Mouse (Mus musculus): ENCODE data around the gene 1700003H04Rik. TPM values are rescaled to one million over a fixed set of nuclear protein-coding genes. Genes with fewer than 3 reads are reported as not detected.

The 1700003H04Rik gene
- polyA plus RNA-seq (2016; fragmentation: Nextera tagmentation; extraction: Ambion mirVana): not detected in 2 replicates

DNA sequence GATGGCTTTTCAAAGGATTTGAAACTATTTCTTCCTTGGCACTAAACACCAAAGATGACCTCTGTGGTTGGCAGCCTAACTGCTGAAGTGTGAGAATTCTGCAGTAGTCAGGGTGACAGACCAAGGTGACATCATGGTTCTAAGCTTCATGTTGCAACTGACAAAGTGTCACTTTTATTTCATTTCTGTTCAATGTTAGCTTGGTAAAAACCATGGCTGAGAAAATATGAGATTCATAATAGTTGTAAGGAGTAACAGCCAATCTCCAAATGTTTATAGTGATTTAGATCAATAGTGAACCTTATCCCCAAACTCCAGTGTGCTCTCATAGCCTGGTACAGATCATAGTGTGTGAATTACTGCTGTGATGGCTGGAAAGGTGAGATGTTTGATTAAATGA is at the start of gene 1700003H04Rik:
Gene 1700003H04Rik (minus strand): TSS at position 101 of the 400 bp plus-strand sequence.
- Histone ChIP-seq H3K36me3 (replicated peaks) (no peaks in the 10 kb centered on the region), H3K4me1 (no peaks in the 10 kb centered on the region), H3K27me3 (replicated peaks; ENCODE audit: low read depth, poor library complexity, severe bottlenecking) (no peaks in the 10 kb centered on the region), H3K9me3 (no peaks in the 10 kb centered on the region), H3K4me3 (no peak within 1 kb of the TSS), H3K27ac (replicated peaks) (no peak within 1 kb of the TSS)
- no peak for DNase-seq (ENCODE audit: low spot score)

DNA sequence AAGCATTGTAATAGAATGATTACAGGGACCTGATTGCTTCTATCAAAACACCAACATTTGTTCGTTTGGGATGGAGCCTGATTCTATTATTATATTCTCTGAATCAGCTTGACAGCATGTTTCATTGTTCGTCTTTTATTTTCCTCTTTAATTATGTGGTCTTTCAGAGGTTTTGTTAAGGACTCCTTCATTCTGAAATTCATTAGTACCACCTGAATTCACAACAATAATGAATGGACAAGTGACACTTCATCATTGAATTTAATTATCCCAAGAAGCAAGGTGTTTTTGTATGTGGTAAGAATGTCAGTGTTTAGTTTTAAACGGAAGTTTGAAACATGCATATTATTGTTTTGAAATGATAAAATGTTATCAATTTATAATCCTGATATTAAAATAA is 42.1 kb upstream of the 1700003H04Rik start:
- no peak for DNase-seq (ENCODE audit: low spot score)
- no peak overlapping the region for H3K4me3 ChIP-seq
- H3K9me3 ChIP-seq: no peaks in the 10 kb centered on the region
- no peaks in the 10 kb centered on the region for H3K4me1 ChIP-seq
- no peaks in the 10 kb centered on the region for H3K27me3 ChIP-seq (replicated peaks; ENCODE audit: low read depth, poor library complexity, severe bottlenecking)
- WGBS: 65% methylated on average over 3 of the region's 3 CpGs
- H3K27ac ChIP-seq (replicated peaks): no peak overlapping the region
- H3K36me3 ChIP-seq (replicated peaks): no peaks in the 10 kb centered on the region

DNA sequence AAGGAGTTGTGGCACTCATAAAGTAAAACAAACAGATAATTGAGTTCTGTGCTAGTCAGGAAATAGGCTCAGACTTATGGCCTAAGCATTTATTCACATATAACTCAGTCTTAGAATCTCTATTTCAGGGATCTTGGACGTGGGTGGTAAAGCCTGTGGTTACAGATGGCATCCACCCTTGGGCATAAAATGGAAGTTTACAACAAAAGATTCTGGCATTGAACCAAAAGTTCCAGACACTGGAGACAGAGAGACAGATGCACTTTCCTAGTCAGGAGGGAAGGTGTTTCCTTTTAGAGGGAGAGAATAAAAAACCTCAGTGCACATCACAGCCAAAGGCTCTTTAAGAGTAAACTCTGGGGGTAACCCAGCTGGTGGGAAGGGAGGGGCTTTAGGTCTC is 32.4 kb upstream of the 1700003H04Rik start:
- Histone ChIP-seq H3K4me3 (no peak overlapping the region), H3K9me3 (0 out of 2 replicates have a peak, but pooled peaks cover 4% of the 10 kb centered on the region), H3K27me3 (replicated peaks; ENCODE audit: low read depth, poor library complexity, severe bottlenecking) (no peaks in the 10 kb centered on the region), H3K27ac (replicated peaks) (no peak overlapping the region), H3K4me1 (no peaks in the 10 kb centered on the region), H3K36me3 (replicated peaks) (no peaks in the 10 kb centered on the region)
- WGBS: 73% methylated on average over 1 of the region's 1 CpGs
- no peak for DNase-seq (ENCODE audit: low spot score)

DNA sequence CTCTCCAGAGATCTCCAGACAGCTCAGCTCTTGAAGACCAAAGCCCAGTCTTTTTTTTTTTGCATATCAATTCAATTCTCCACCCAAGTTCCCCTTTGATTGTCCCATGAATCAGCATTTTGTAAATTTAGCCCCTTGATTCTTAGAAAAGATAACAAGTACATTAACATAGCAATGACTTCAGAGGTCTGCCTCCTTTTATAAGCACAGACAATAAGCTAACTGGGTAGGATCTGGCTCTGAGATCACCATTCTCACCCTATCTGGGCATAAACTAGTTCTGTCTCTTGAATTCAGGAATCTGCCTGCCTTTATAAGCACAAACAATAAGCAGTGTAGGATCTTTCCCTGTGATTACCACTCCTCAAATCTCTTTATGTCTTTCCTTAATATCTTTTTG is 29.1 kb upstream of the 1700003H04Rik start:
- no peak overlapping the region for H3K4me3 ChIP-seq
- no peaks in the 10 kb centered on the region for H3K27me3 ChIP-seq (replicated peaks; ENCODE audit: low read depth, poor library complexity, severe bottlenecking)
- H3K4me1 ChIP-seq: no peaks in the 10 kb centered on the region
- H3K9me3 ChIP-seq: 0 out of 2 replicates have a peak, but pooled peaks cover 4% of the 10 kb centered on the region
- H3K36me3 ChIP-seq (replicated peaks): no peaks in the 10 kb centered on the region
- DNase-seq (ENCODE audit: low spot score): no peak
- no peak overlapping the region for H3K27ac ChIP-seq (replicated peaks)

DNA sequence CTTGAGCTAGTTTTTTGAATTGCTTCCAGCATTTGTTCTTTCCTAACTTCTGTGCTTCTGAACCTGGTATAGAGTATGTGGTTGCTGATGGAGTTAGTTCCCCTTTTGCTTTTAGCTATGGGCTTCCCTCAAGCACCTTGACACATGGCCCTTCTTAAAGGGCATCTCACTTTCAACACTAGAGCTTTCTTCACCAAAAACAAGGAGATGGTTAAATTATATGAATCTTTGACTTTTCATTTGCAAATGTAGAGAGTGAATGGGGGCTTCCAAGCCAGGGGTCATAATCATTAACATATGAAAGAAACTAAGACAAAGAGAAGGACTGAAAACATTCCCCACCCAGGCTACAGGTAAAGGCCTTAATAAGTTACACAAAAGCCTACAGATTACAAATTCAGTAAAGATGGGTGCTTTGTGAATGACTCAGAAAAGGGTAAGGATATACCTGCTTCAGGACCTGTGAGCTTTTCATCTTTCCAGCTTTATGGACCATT is 25.2 kb upstream of the 1700003H04Rik start:
- Histone ChIP-seq H3K27me3 (replicated peaks; ENCODE audit: low read depth, poor library complexity, severe bottlenecking) (no peaks in the 10 kb centered on the region), H3K36me3 (replicated peaks) (no peaks in the 10 kb centered on the region), H3K9me3 (0 out of 2 replicates have a peak, but pooled peaks cover 4% of the 10 kb centered on the region), H3K27ac (replicated peaks) (no peak overlapping the region), H3K4me1 (no peaks in the 10 kb centered on the region), H3K4me3 (no peak overlapping the region)
- DNase-seq (ENCODE audit: low spot score): no peak

DNA sequence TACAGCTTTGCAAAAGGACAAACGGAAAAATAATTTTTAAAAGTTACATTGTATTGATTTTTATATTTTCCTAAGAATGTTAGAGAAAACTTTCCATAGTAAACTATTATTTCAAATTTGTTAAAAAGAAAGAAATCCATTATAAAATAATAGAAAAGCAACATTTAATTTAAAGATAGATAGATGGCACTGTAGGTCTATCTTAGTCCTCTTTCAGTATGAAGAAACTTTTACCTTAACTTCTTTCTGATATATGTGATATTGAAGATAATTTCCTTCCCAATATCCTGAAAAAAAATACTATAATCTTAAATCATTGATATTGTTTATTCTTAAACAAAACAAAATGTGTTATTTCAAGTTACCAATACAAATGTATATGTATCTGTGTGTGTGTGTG is 24.6 kb upstream of the 1700003H04Rik start:
- Histone ChIP-seq H3K36me3 (replicated peaks) (no peaks in the 10 kb centered on the region), H3K9me3 (0 out of 2 replicates have a peak, but pooled peaks cover 4% of the 10 kb centered on the region), H3K27me3 (replicated peaks; ENCODE audit: low read depth, poor library complexity, severe bottlenecking) (no peaks in the 10 kb centered on the region), H3K4me1 (no peaks in the 10 kb centered on the region), H3K27ac (replicated peaks) (no peak overlapping the region), H3K4me3 (no peak overlapping the region)
- WGBS: 89% methylated on average over 1 of the region's 1 CpGs
- DNase-seq (ENCODE audit: low spot score): no peak

DNA sequence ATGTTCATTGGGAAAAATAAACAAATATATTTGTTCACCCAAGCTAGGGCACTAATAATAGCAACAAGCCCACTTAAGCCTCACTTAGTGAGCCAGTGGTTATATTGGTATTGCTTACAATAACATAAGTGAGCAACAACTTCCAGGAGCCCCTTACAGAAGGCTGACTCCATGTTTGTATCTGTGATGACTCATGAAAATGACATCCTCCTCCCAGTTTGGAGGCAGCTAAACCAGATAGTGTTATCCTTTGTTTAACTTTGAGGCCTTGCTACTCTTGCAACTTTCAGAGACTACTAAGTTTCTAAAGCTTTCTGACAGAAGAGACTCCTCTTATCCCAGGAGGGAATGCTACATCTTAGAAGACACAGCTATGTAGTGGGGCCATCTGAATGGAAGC is 16.9 kb upstream of the 1700003H04Rik start:
- Histone ChIP-seq H3K27me3 (replicated peaks; ENCODE audit: low read depth, poor library complexity, severe bottlenecking) (no peaks in the 10 kb centered on the region), H3K9me3 (no peaks in the 10 kb centered on the region), H3K4me3 (no peak overlapping the region), H3K36me3 (replicated peaks) (no peaks in the 10 kb centered on the region), H3K4me1 (no peaks in the 10 kb centered on the region), H3K27ac (replicated peaks) (no peak overlapping the region)
- DNase-seq (ENCODE audit: low spot score): no peak

DNA sequence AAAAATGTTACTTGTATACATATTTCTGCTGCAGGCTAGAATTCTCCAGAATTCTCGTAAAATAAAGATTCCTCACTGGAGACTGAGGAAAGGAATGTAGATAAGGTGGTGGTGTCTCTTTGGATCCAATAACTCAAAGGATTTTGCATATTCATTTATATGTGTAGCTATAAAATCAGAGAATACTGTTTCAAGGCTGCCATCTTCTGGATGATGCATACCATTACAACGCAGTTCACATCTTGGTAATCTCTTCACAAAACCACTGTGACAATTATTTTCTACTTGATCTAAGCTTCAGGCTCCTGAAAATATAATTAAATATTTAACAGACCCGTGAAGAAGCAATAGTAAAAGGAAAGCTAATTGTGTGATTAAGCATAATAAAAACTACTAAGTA is 6.6 kb upstream of the 1700003H04Rik start:
- no peak for DNase-seq (ENCODE audit: low spot score)
- H3K4me3 ChIP-seq: no peak overlapping the region
- no peak overlapping the region for H3K27ac ChIP-seq (replicated peaks)
- no peaks in the 10 kb centered on the region for H3K4me1 ChIP-seq
- H3K36me3 ChIP-seq (replicated peaks): no peaks in the 10 kb centered on the region
- H3K9me3 ChIP-seq: no peaks in the 10 kb centered on the region
- H3K27me3 ChIP-seq (replicated peaks; ENCODE audit: low read depth, poor library complexity, severe bottlenecking): no peaks in the 10 kb centered on the region
- whole genome bisulfite sequencing: 21% methylated on average over 3 of the region's 3 CpGs

DNA sequence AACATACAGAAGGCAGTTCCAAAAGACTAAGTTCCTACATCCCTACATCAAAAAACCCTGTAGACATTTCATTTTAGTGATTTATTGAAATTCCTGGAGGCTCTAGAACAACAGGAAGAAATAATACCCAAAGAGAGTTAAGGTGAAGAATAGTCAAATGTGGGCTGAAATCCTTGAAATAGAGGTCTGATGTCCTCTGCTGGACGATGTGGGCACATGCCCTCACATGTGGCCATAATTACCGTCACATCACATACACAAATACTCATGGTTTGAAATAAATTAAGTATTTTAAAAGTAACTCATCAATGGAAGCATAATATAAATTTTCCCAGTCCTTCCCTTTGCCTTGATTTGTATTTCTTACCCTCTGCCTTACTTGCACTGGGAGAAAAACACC is 4.9 kb upstream of the 1700003H04Rik start:
- Histone ChIP-seq H3K36me3 (replicated peaks) (no peaks in the 10 kb centered on the region), H3K27ac (replicated peaks) (no peak overlapping the region), H3K4me3 (no peak overlapping the region), H3K27me3 (replicated peaks; ENCODE audit: low read depth, poor library complexity, severe bottlenecking) (no peaks in the 10 kb centered on the region), H3K9me3 (no peaks in the 10 kb centered on the region), H3K4me1 (no peaks in the 10 kb centered on the region)
- no peak for DNase-seq (ENCODE audit: low spot score)
- 89% methylated on average over 2 of the region's 2 CpGs for WGBS

DNA sequence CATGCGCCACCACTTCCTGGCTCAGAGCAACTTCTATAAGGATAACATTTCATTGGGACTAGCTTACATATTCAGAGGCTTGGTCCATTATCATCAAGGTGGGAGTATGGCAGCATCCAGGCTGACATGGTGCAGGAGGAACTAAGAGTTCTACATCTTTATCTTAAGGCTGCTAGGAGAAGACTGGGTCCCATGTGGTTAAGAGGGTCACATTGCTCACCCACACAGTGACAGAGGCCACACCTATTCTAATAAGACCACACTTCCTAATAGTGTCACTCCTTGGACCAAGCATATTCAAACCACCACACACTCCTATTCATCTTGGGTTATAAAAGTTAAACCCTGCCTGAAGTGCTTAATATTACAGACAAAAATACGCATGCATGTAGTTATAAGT is 23.6 kb downstream of the 1700003H04Rik start:
- no peaks in the 10 kb centered on the region for H3K27me3 ChIP-seq (replicated peaks; ENCODE audit: low read depth, poor library complexity, severe bottlenecking)
- DNase-seq (ENCODE audit: low spot score): no peak
- H3K4me3 ChIP-seq: no peak overlapping the region
- H3K36me3 ChIP-seq (replicated peaks): no peaks in the 10 kb centered on the region
- no peaks in the 10 kb centered on the region for H3K9me3 ChIP-seq
- 93% methylated on average over 2 of the region's 2 CpGs for WGBS
- H3K27ac ChIP-seq (replicated peaks): no peak overlapping the region
- no peaks in the 10 kb centered on the region for H3K4me1 ChIP-seq

DNA sequence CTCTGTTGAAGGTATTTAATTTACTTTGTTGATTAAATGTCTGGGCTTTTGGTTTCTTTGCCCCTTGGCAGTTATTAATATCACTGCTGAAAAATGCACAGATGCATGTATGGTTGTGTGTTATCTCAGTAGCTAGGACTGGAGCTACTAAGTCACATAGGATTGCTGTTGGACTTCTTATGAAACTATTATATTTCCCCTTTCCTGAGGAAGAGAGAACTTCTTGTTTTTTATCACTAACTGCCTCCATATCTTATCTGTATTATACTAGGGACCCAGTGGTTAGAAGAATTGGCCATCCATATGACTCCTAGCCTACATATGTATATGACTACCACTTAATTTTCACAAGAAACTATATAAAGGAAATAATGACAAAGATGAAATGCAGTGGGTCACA is 24.9 kb downstream of the 1700003H04Rik start:
- H3K9me3 ChIP-seq: no peaks in the 10 kb centered on the region
- no peaks in the 10 kb centered on the region for H3K27me3 ChIP-seq (replicated peaks; ENCODE audit: low read depth, poor library complexity, severe bottlenecking)
- no peak overlapping the region for H3K4me3 ChIP-seq
- no peaks in the 10 kb centered on the region for H3K4me1 ChIP-seq
- H3K36me3 ChIP-seq (replicated peaks): no peaks in the 10 kb centered on the region
- no peak overlapping the region for H3K27ac ChIP-seq (replicated peaks)
- DNase-seq (ENCODE audit: low spot score): no peak

DNA sequence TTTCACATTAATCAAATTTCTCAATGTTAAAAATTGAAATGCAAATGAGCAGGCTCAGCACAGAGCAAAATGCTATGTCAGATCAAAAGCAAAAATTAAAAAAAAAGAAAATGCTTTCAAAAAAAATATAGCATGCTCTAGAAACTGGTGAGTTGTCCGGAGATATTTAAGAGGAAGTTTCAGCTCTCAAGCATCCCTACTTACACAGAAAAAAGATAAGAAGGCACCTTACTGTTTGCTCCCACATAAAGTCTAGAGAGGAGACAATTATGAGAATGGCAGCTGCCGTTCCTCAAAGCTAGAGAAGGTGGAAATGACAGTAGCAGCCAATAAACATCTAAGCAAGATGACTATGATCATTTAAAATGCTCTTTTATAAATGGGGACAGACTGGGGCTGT is 25.8 kb downstream of the 1700003H04Rik start:
- Histone ChIP-seq H3K27ac (replicated peaks) (no peak overlapping the region), H3K9me3 (no peaks in the 10 kb centered on the region), H3K27me3 (replicated peaks; ENCODE audit: low read depth, poor library complexity, severe bottlenecking) (no peaks in the 10 kb centered on the region), H3K4me3 (no peak overlapping the region), H3K36me3 (replicated peaks) (no peaks in the 10 kb centered on the region), H3K4me1 (no peaks in the 10 kb centered on the region)
- 90% methylated on average over 2 of the region's 2 CpGs for WGBS
- DNase-seq (ENCODE audit: low spot score): no peak

DNA sequence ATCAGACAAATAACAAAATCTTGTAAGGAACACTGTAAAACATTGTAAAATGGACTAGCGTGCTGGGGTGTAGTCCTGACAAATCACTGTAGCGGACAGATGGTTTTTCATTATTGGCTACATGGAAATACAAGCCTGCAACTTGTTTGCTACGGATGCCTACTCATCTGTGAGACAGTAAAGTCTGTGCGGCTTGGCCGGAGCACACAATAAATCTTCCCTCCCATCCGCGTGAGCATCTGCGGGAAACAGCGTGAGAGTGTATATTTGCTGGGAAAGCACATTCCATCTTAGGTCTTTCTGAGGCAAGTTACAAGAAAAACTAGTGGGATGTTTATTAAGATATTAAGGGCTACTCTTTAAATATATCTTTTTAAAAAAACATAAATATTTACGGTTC is 32.0 kb downstream of the 1700003H04Rik start:
- Histone ChIP-seq H3K9me3 (no peaks in the 10 kb centered on the region), H3K4me1 (no peaks in the 10 kb centered on the region), H3K27me3 (replicated peaks; ENCODE audit: low read depth, poor library complexity, severe bottlenecking) (no peaks in the 10 kb centered on the region), H3K36me3 (replicated peaks) (no peaks in the 10 kb centered on the region), H3K4me3 (no peak overlapping the region), H3K27ac (replicated peaks) (no peak overlapping the region)
- DNase-seq (ENCODE audit: low spot score): no peak
- 93% methylated on average over 10 of the region's 10 CpGs for WGBS

DNA sequence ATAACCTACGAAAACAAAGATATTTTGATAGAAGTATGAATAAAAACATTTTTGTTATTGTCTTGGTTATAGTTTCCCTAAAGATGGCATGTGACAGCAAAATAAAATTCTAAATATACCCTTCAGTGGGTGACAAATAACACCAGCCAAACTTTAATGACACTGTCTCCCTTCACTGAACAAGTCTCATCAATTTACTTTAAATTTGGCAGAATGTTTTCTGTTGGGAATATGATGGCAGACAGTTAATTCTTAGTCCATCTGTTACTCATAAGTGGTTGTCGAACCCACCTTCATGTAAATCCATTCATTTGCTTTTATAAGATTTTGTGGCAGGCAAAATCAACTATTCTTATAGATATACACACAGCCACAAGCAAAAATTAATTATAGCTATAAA is 42.6 kb downstream of the 1700003H04Rik start:
- no peak for DNase-seq (ENCODE audit: low spot score)
- WGBS: 82% methylated on average over 2 of the region's 2 CpGs
- Histone ChIP-seq H3K27ac (replicated peaks) (no peak overlapping the region), H3K4me1 (no peaks in the 10 kb centered on the region), H3K4me3 (no peak overlapping the region), H3K9me3 (no peaks in the 10 kb centered on the region), H3K27me3 (replicated peaks; ENCODE audit: low read depth, poor library complexity, severe bottlenecking) (no peaks in the 10 kb centered on the region), H3K36me3 (replicated peaks) (no peaks in the 10 kb centered on the region)
